Mouse (Mus musculus) hindbrain, postnatal 0 days (tissue): ENCODE results near the gene Nlrp3. TPM values are rescaled to one million over a fixed set of nuclear protein-coding genes. Genes with fewer than 3 reads are reported as not detected.
A peak's percentile ranks its signal among the peaks of the same experiment; 100 is the strongest.

Source experiments
- ATAC-seq: fragments of 200-750 bp; cut with Nextera tagmentation; 2 replicates; pipeline ENCODE4 v1.8.0; 2017; ENCODE audit warnings: mild to moderate bottlenecking, moderate TSS enrichment, moderate library complexity
- DNase-seq: peaks from one replicate; pipeline ENCODE4 v3.0.0-alpha.2; 2015; ENCODE audit warnings: low spot score
- H3K27ac ChIP-seq: fragments of 300-500 bp; sonication (generic); 2 replicates; pipeline ENCODE4 v1.5.1; 2014; ENCODE audit warnings: mild to moderate bottlenecking
- H3K27me3 ChIP-seq: fragments of 300-500 bp; sonication (generic); 2 replicates; pipeline ENCODE4 v1.6.1; 2014; ENCODE audit warnings: low read length, mixed read lengths; ENCODE audit not compliant: insufficient read depth
- H3K36me3 ChIP-seq: fragments of 300-500 bp; sonication (generic); 2 replicates; pipeline ENCODE4 v1.6.1; 2014; ENCODE audit warnings: low read length, mixed read lengths; ENCODE audit not compliant: insufficient read depth
- H3K4me1 ChIP-seq: fragments of 300-500 bp; sonication (generic); 2 replicates; pipeline ENCODE4 v1.6.1; 2014; ENCODE audit warnings: antibody characterized with exemption, low read length, mixed read lengths; ENCODE audit not compliant: insufficient read depth
- H3K4me2 ChIP-seq: fragments of 300-500 bp; sonication (generic); 2 replicates; pipeline ENCODE4 v1.6.1; 2014; ENCODE audit warnings: low read depth, mild to moderate bottlenecking, low read length, moderate library complexity, mixed read lengths
- H3K4me3 ChIP-seq: fragments of 300-500 bp; sonication (generic); 2 replicates; pipeline ENCODE4 v1.5.1; 2014; ENCODE audit warnings: low read length
- H3K9ac ChIP-seq: fragments of 300-500 bp; sonication (generic); replicated peaks from 2 replicates; pipeline ENCODE4 v1.6.1; 2014; ENCODE audit warnings: mild to moderate bottlenecking, low read length, moderate library complexity, mixed read lengths
- H3K9me3 ChIP-seq: fragments of 300-500 bp; sonication (generic); 2 replicates; pipeline ENCODE4 v1.6.1; 2016; ENCODE audit warnings: low read length, mixed read lengths
- CTCF ChIP-seq: IDR thresholded peaks from 2 replicates; pipeline ENCODE4 v1.5.1; 2016; ENCODE audit warnings: antibody characterized with exemption, control low read depth, low read depth
- WGBS: fragments of 180-500 bp; shearing (Covaris S2); extraction: QIAGEN DNeasy Blood & Tissue Kit; methylation state at CpG from one replicate; pipeline ENCODE4 v1.1.7; 2014; 5-methylcytosine and 5-hydroxymethylcytosine counted together
- polyA plus RNA-seq: library from polyadenylated mRNA; unstranded; fragments of >200 nt; fragmentation: Nextera tagmentation; extraction: Ambion mirVana; gene quantifications from 2 replicates; pipeline ENCODE4 v1.2.1, GENCODE M21; 2015
- total RNA-seq: library from RNA; depleted of rRNA; stranded (reverse); fragments of >200 nt; gene quantifications from 2 replicates; pipeline ENCODE4 v1.2.3, GENCODE M21; 2014; rRNA removed

Gene Nlrp3
- total and polyA plus RNA-seq, 2 experiments from 2014 or later: 0.23 to 0.31 TPM

DNA sequence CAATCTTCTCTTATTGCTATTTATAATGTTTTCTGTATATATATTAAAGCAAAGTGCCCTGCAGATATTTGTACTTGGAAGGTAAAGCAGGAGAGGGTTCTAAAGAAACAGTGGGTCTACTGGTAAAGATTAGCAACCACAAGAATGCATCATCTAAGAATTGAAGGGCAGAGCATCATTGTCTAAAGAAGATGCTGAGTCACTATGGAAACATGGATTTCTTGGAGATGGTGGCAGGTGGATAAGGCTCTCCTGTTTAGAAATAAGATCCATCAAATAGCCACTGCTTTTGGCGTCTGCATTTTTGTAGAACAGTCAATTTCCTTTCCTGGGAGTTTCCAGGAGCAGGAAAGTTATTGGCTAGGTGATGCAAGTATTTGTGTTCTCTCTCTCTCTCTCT, 60.9 kb downstream of the Nlrp3 start:
- DNase-seq (no peak), ATAC-seq (no peak)
- Histone ChIP-seq H3K4me1 (no peaks in the 10 kb centered on the region), H3K27ac (no peak overlapping the region), H3K4me2 (no peak overlapping the region), H3K9me3 (no peaks in the 10 kb centered on the region), H3K27me3 (no peaks in the 10 kb centered on the region), H3K4me3 (no peak overlapping the region), H3K36me3 (no peaks in the 10 kb centered on the region), H3K9ac (no peak overlapping the region)
- WGBS: 72% methylated on average over 1 of the region's 1 CpGs
- no peak for TF ChIP-seq CTCF

DNA sequence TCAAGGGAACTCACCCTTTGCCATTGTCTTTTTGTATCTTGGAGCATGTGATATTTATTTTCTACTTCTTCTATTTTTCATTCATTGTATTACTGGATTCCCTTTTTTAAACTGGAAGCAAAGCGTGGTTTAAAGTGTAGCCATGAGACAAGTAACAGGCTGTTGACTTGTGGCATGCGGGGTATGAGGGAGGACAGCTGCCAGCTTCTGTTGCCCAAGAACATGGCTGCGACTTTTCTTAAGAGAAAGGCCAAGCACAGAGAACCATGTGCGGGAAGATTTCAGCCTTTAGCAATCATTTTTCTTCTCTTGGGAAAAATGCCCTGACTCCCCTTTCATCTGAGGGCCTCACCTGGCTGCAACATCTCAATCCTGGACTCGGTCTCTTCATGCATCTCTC, 70.3 kb downstream of the Nlrp3 start:
- no peak for TF ChIP-seq CTCF
- Histone ChIP-seq H3K27ac (no peak overlapping the region), H3K4me2 (no peak overlapping the region), H3K4me1 (no peaks in the 10 kb centered on the region), H3K9ac (no peak overlapping the region), H3K9me3 (no peaks in the 10 kb centered on the region), H3K4me3 (no peak overlapping the region), H3K27me3 (no peaks in the 10 kb centered on the region), H3K36me3 (no peaks in the 10 kb centered on the region)
- ATAC-seq (no peak), DNase-seq (no peak)
- 84% methylated on average over 5 of the region's 5 CpGs for WGBS

DNA sequence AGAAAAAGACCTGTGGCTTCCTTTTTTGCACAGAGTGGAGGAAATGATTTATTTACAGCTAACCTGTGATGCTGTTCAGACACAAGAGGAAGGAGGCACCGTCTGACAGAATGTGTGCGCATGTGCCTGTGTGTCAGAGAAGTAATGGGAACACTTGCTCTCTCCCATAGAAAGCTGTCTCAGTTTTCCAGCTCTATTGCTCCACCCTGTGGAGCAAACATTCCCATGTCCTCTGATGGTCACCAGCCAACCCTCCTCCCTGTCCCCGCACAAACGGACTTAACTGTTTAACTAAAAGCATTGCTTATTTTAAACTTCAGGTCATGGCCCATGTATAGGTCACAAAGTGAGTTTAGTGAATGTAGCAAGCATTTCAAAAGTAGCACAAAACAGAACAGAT, 72.8 kb downstream of the Nlrp3 start:
- Histone ChIP-seq H3K27ac (no peak overlapping the region), H3K27me3 (no peaks in the 10 kb centered on the region), H3K36me3 (no peaks in the 10 kb centered on the region), H3K4me3 (no peak overlapping the region), H3K9me3 (no peaks in the 10 kb centered on the region), H3K4me1 (no peaks in the 10 kb centered on the region), H3K9ac (no peak overlapping the region), H3K4me2 (no peak overlapping the region)
- 43% methylated on average over 4 of the region's 4 CpGs for WGBS
- no peak for ATAC-seq
- TF ChIP-seq CTCF: peak; percentile 80
- DNase-seq: peak; percentile 78

Other genes starting within 250 kb of the Nlrp3 start
- gene Wnt9a, start 234.6 kb upstream of the Nlrp3 start, total RNA-seq: 2.8 and 4.5 TPM in 2 replicates
- 2.1 and 2.3 TPM in 2 replicates for gene Wnt9a, start 234.6 kb upstream of the Nlrp3 start, polyA plus RNA-seq
- gene Prss38, start 165.9 kb upstream of the Nlrp3 start, total RNA-seq: not detected in 2 replicates
- gene Prss38, start 165.9 kb upstream of the Nlrp3 start, polyA plus RNA-seq: not detected in 2 replicates
- gene Jmjd4, start 91.5 kb upstream of the Nlrp3 start, total RNA-seq: 35.5 and 37.5 TPM in 2 replicates
- 21.2 and 22.9 TPM in 2 replicates for gene Jmjd4, start 91.5 kb upstream of the Nlrp3 start, polyA plus RNA-seq
- gene Snap47, start 90.4 kb upstream of the Nlrp3 start, total RNA-seq: 406 and 413 TPM in 2 replicates
- gene Snap47, start 90.4 kb upstream of the Nlrp3 start, polyA plus RNA-seq: 512 and 537 TPM in 2 replicates
- gene Zfp867, start 69.1 kb upstream of the Nlrp3 start, total RNA-seq: 6.6 and 7.3 TPM in 2 replicates
- gene Zfp867, start 69.1 kb upstream of the Nlrp3 start, polyA plus RNA-seq: 6.1 and 6.9 TPM in 2 replicates
- gene Zkscan17, start 14.8 kb upstream of the Nlrp3 start, total RNA-seq: 21.1 and 27.2 TPM in 2 replicates
- gene Zkscan17, start 14.8 kb upstream of the Nlrp3 start, polyA plus RNA-seq: 14.3 and 15.1 TPM in 2 replicates
- gene Olfr222, start 34.7 kb downstream of the Nlrp3 start, total RNA-seq: not detected in 2 replicates
- gene Olfr222, start 34.7 kb downstream of the Nlrp3 start, polyA plus RNA-seq: not detected in 2 replicates
- not detected in 2 replicates for gene Olfr223, start 51.7 kb downstream of the Nlrp3 start, total RNA-seq
- not detected in 2 replicates for gene Olfr223, start 51.7 kb downstream of the Nlrp3 start, polyA plus RNA-seq
- gene Mprip, start 119.7 kb downstream of the Nlrp3 start, total RNA-seq: 149 and 178 TPM in 2 replicates
- gene Mprip, start 119.7 kb downstream of the Nlrp3 start, polyA plus RNA-seq: 54.7 and 57.8 TPM in 2 replicates
- gene Pld6, start 246.1 kb downstream of the Nlrp3 start, total RNA-seq: 10.9 and 16.0 TPM in 2 replicates
- 21.5 and 24.6 TPM in 2 replicates for gene Pld6, start 246.1 kb downstream of the Nlrp3 start, polyA plus RNA-seq